Mouse (Mus musculus) intestine, embryonic 15.5 days (tissue): ENCODE measurements around the gene C4bp. TPM values are rescaled to one million over a fixed set of nuclear protein-coding genes. Genes with fewer than 3 reads are reported as not detected.
A peak's percentile ranks its signal among the peaks of the same experiment; 100 is the strongest.
"Not testable (repeated sequence)": the region's sequence is repeated elsewhere in the genome, so short reads cannot be mapped to it uniquely, and the experiment has no call there.

Experiments used
- ATAC-seq: fragments of 200-750 bp; cut with Nextera tagmentation; 2 replicates; pipeline ENCODE4 v1.8.0; 2017; ENCODE audit warnings: moderate TSS enrichment, moderate library complexity
- H3K27ac ChIP-seq: fragments of 300-500 bp; sonication (generic); 2 replicates; pipeline ENCODE4 v1.5.1; 2015; ENCODE audit warnings: mild to moderate bottlenecking, inconsistent platforms
- H3K27me3 ChIP-seq: fragments of 300-500 bp; sonication (generic); replicated peaks from 2 replicates; pipeline ENCODE4 v1.6.1; 2015; ENCODE audit warnings: inconsistent platforms
- H3K36me3 ChIP-seq: fragments of 300-500 bp; sonication (generic); 2 replicates; pipeline ENCODE4 v1.6.1; 2015; ENCODE audit warnings: inconsistent platforms
- H3K4me1 ChIP-seq: fragments of 300-500 bp; sonication (generic); replicated peaks from 2 replicates; pipeline ENCODE4 v1.6.1; 2015; ENCODE audit warnings: inconsistent platforms
- H3K4me2 ChIP-seq: fragments of 300-500 bp; sonication (generic); replicated peaks from 2 replicates; pipeline ENCODE4 v1.6.1; 2015; ENCODE audit warnings: mild to moderate bottlenecking, inconsistent platforms
- H3K4me3 ChIP-seq: fragments of 300-500 bp; sonication (generic); replicated peaks from 2 replicates; pipeline ENCODE4 v1.5.1; 2015; ENCODE audit warnings: inconsistent platforms
- H3K9ac ChIP-seq: fragments of 300-500 bp; sonication (generic); 2 replicates; pipeline ENCODE4 v1.6.1; 2015; ENCODE audit warnings: inconsistent platforms
- H3K9me3 ChIP-seq: fragments of 300-500 bp; sonication (generic); 2 replicates; pipeline ENCODE4 v1.6.1; 2016; ENCODE audit warnings: inconsistent platforms
- WGBS: fragments of 180-500 bp; shearing (Covaris S2); methylation state at CpG from one replicate; pipeline ENCODE4 v1.1.7; 2015; 5-methylcytosine and 5-hydroxymethylcytosine counted together
- polyA plus RNA-seq: library from polyadenylated mRNA; unstranded; fragments of >200 nt; fragmentation: Nextera tagmentation; extraction: Ambion mirVana; gene quantifications from 2 replicates; pipeline ENCODE4 v1.2.1, GENCODE M21; 2015

Gene C4bp
- 2.4 and 2.6 TPM in 2 replicates for polyA plus RNA-seq

DNA sequence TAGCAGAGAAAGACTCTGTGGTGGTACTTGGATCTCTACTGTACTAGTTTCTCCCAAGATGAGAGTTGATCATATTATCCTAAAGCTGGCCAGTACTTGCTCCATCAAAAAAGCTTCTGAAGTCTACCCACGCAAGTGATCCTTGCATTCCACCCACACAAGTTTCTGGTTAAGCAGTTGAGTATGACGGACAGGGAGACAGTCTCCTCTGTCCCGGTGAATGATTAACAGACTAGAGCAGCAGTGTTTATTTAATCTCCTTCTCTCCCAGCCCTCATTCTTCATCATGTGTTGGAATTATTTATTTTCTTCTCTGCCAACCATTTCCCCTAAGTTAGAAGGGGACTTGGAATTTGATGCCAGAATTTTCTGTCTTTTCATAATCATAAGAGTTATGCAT, at the start of gene C4bp:
Gene C4bp, minus strand, starts transcription at position 179 of the 400 bp plus-strand sequence.
- peak; percentile 87 for ATAC-seq
- Histone ChIP-seq H3K27ac (no peak within 1 kb of the TSS), H3K9ac (no peak within 1 kb of the TSS), H3K4me1 (0 out of 2 replicates have a peak, but pooled peaks cover 2% of the 10 kb centered on the region), H3K4me3 (no peak within 1 kb of the TSS), H3K27me3 (no peaks in the 10 kb centered on the region), H3K9me3 (no peaks in the 10 kb centered on the region), H3K4me2 (no peak within 1 kb of the TSS; the same call in 1 of the 2 replicates), H3K36me3 (no peaks in the 10 kb centered on the region)
- 44% methylated on average over 3 of the region's 3 CpGs for WGBS

DNA sequence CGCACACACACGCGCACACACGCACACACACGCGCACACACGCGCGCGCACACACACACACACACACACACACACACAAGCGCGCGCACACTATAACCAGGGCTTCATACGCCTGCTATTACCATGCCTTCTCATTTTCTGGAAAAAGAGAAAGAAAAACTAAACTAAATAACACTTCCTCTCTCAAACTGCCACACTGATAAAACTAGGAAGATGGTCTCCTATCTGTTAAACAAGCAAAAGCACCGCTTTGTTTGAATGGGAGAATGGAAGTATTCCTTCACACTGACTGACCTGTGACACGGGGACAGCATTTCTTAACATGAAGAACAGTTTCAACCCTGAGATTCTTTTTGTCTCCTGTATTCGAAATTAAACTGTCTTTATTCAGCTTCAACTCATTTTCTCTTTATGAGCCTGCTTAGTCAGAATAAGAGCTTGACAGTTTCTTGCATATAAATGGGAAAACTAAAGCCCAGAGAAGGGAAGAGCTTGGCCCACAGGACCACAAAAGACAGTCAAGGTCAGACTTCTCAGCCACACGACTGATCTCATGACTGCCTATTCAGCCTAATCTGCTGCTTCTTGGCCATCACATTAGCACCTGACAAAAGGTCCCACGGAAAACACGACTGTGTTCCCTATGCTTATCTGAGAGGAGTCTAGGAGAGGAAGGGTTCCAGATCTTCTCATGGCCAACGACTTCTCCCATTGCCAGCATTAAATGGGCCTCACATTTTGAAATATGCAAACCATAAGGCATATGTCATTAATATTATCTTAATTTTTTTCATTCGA, 49.0 kb upstream of the C4bp start:
- Histone ChIP-seq H3K27me3 (no peaks in the 10 kb centered on the region), H3K9me3 (no peaks in the 10 kb centered on the region), H3K27ac (no peak overlapping the region), H3K4me2 (no peak overlapping the region), H3K36me3 (no peaks in the 10 kb centered on the region; the same call in 1 of the 2 replicates), H3K4me3 (no peak overlapping the region), H3K4me1 (no peaks in the 10 kb centered on the region), H3K9ac (no peak overlapping the region)
- WGBS, result 90% methylated on average over 22 of the region's 22 CpGs
- no peak for ATAC-seq

DNA sequence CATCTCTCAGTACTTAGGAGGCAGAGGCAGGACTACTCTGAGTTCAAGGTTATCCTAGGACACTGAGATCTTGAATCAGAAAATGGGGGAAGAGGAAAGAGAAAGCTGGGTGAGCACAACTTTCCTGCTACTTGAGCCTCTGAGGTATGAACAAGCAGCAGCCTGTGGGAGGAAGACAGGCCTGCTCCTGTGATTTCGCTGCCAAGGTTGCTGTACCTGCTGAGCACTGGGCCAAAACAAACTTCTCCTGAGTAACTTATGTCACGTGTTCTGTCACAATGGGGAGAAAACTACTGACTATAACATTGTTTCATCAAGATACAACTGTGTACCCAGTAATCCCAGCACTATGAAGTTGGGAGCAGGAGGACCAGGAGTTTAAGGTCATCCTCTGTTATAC, 42.2 kb upstream of the C4bp start:
- Histone ChIP-seq H3K27ac (no peak overlapping the region), H3K27me3 (no peaks in the 10 kb centered on the region), H3K9ac (no peak overlapping the region), H3K4me3 (no peak overlapping the region), H3K4me2 (no peak overlapping the region), H3K4me1 (no peaks in the 10 kb centered on the region), H3K36me3 (peaks cover 12% of the 10 kb centered on the region; the same call in 1 of the 2 replicates), H3K9me3 (no peaks in the 10 kb centered on the region)
- WGBS, result 92% methylated on average over 2 of the region's 2 CpGs
- no peak for ATAC-seq

DNA sequence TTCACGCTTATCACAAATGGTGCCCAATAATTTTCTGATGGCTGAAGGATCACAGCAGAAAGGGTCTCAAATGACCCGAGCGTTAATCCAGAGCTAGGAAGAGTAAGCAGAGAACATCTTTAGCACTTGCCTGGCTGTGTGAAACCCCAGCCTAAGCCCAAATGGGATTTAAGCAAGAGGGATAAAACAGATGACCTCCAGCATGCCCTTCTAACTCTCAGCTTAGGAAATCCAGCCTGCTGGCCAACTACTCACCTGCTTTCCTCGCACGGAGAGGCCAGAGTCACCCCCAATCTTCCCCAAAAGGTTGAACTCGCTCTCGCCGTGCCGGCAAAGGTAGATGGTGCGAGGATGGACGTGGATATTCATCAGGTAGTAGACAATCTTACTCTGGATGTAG, 40.5 kb upstream of the C4bp start:
- H3K27ac ChIP-seq, result no peak overlapping the region
- no peaks in the 10 kb centered on the region for H3K27me3 ChIP-seq
- 93% methylated on average over 11 of the region's 11 CpGs for WGBS
- H3K9ac ChIP-seq, result no peak overlapping the region
- peaks cover 12% of the 10 kb centered on the region; the same call in 1 of the 2 replicates for H3K36me3 ChIP-seq
- no peaks in the 10 kb centered on the region for H3K9me3 ChIP-seq
- H3K4me1 ChIP-seq, result no peaks in the 10 kb centered on the region
- no peak overlapping the region for H3K4me3 ChIP-seq
- ATAC-seq, result no peak
- no peak overlapping the region for H3K4me2 ChIP-seq

DNA sequence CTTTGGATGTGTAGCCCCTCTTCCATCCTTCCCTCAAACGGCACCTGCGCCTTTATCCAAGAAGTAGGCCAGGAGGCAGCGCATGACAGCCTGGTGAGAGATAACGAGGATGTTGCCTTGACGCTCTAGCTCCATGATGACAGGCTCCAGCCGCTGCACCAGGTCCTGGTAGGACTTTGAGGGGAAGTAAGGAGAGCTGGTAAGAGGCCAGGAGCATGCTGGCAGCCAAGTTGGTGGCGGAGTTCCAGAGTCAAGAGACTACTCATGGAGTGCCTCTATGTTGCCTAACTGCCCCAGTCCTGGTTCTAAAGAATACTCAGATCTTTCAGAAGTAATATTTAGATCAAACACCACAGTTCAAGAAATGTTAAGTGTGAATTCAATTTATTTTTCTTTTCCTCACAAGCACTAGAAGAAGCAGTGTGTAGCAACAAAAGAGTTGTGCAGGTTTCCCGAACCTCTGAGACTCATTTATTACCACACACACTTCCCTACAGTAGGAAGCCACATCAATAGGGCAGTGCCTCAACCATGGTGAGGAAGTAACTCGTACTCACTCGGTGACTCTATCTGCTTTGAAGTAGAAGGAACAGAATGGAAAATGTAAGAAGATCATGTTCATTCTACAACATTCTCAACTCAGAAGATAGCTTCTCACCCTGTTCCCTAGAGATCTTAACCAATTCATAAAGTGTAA, 38.7 kb upstream of the C4bp start:
- WGBS, result 92% methylated on average over 10 of the region's 10 CpGs
- 0 out of 2 replicates have a peak, but pooled peaks cover 12% of the 10 kb centered on the region for H3K36me3 ChIP-seq
- no peaks in the 10 kb centered on the region for H3K4me1 ChIP-seq
- no peak overlapping the region for H3K9ac ChIP-seq
- H3K27ac ChIP-seq, result no peak overlapping the region
- no peak overlapping the region for H3K4me2 ChIP-seq
- H3K9me3 ChIP-seq, result no peaks in the 10 kb centered on the region
- no peak for ATAC-seq
- no peaks in the 10 kb centered on the region for H3K27me3 ChIP-seq
- no peak overlapping the region for H3K4me3 ChIP-seq

DNA sequence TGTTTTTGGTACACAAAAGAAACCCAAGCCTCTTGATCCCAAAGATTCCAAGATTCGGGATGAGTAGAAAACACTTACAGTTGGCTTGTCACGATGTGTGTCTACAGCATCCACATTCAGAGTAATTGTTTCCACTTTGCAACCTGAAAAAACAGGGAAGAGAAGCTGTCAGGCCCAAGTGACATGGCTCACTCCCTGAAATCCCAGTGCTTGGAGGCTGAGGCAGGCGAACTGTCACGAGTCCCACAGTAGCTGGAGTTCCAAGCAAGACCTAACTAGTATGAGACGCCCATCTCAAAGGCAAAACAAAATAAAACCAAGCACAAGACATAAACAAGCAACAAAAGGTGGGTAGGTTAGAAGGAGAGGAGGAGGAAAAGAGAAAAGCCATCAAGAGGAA, 37.2 kb upstream of the C4bp start:
- 92% methylated on average over 5 of the region's 5 CpGs for WGBS

DNA sequence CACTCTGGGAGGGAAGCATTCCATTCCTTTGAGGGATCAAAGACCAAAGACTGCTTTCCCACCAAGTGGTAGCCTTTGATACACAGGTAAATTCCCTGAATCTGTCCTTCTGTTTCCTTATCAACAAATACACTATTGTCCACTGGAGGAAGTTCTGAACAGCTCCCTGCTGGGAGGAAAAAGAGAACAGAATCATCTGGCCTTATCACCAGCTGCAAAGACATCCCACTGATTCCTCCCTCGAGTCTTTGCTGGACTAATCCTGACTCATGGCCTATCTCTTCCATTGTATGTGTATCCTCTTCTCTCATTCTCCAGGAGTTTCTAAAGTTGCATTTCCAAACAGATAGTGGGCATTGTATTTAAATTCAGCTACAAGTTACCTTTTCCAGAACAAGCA, 22.5 kb upstream of the C4bp start:
- H3K9me3 ChIP-seq, result no peaks in the 10 kb centered on the region
- peaks cover 4% of the 10 kb centered on the region; the same call in 1 of the 2 replicates for H3K4me1 ChIP-seq
- no peaks in the 10 kb centered on the region for H3K36me3 ChIP-seq
- no peak for ATAC-seq
- no peak overlapping the region for H3K4me3 ChIP-seq
- H3K27me3 ChIP-seq, result no peaks in the 10 kb centered on the region
- no peak overlapping the region for H3K27ac ChIP-seq
- 42% methylated on average over 1 of the region's 1 CpGs for WGBS
- H3K9ac ChIP-seq, result no peak overlapping the region
- no peak overlapping the region for H3K4me2 ChIP-seq

More for the DNA sequence above, 37.2 kb upstream of the C4bp start:
- H3K4me1 ChIP-seq, result no peaks in the 10 kb centered on the region
- H3K27me3 ChIP-seq, result no peaks in the 10 kb centered on the region
- H3K27ac ChIP-seq, result no peak overlapping the region
- no peak overlapping the region for H3K9ac ChIP-seq
- no peak for ATAC-seq
- no peaks in the 10 kb centered on the region for H3K9me3 ChIP-seq
- H3K4me3 ChIP-seq, result no peak overlapping the region
- no peak overlapping the region for H3K4me2 ChIP-seq
- H3K36me3 ChIP-seq, result 0 out of 2 replicates have a peak, but pooled peaks cover 12% of the 10 kb centered on the region

DNA sequence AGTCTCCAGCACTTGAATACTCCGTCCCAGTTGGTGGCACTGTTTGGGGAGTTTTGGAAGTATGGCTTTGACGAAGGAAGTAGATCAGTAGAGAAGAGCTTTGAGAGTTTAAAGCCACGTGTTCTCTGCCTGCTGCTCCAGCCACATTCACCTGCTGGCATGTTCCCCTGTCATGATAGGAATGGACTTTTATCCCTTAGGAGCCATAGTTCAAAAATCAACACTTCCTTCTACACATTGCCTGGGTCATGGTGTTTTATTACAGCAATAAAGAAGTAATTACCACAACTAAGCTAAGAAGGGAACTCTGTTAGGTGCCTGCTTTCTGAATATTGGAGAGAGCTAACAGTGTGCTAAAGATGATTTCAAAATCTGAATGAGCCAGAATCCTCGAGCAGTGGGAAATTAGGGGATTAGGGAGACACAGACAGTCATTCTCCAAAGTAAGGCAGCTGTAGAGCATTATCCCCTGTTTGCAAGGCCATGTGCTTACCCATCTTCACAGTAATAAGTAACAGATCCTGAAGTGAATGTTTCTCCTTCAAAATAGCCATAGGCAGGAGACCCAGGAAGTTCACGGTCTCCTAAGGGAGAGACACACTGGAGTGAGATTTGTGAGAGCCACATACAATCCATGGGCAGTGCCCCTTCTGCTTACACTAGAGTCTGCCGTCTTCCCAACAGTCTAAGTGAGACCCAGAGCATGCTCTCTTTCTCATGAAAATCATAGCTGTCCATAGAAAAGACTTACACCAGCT, 20.4 kb upstream of the C4bp start:
- peaks cover 4% of the 10 kb centered on the region; the same call in 1 of the 2 replicates for H3K4me1 ChIP-seq
- H3K27me3 ChIP-seq, result no peaks in the 10 kb centered on the region
- H3K4me2 ChIP-seq, result no peak overlapping the region
- ATAC-seq, result peak; percentile 88
- H3K9ac ChIP-seq, result no peak overlapping the region
- H3K4me3 ChIP-seq, result no peak overlapping the region
- no peaks in the 10 kb centered on the region for H3K36me3 ChIP-seq
- H3K27ac ChIP-seq, result peak overlapping the region; percentile 73
- 47% methylated on average over 6 of the region's 6 CpGs for WGBS
- no peaks in the 10 kb centered on the region for H3K9me3 ChIP-seq

DNA sequence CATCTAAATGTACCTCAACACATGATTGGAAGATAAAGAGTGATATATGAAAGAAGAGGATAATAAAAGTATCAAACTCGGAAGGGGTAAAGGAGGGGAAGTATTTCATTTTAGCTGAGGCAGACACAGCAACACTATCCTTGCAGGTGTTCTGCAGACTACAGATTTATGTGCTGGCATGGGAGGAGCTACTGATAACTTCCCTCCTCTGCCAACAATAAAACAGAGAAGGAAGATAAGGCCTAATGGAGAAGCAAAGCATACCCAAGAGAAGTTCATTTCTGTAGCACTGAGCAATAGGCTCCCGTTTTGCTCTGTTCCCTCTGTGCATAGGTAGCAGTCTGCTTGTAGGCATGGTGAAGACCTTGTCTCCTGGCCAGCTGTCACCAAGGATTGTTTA, 19.6 kb upstream of the C4bp start:
- ATAC-seq, result peak; percentile 79
- no peaks in the 10 kb centered on the region for H3K36me3 ChIP-seq
- no peaks in the 10 kb centered on the region for H3K9me3 ChIP-seq
- 47% methylated on average over 2 of the region's 2 CpGs for WGBS
- H3K27me3 ChIP-seq, result no peaks in the 10 kb centered on the region
- H3K27ac ChIP-seq, result peak overlapping the region; percentile 78
- no peak overlapping the region for H3K4me2 ChIP-seq
- no peak overlapping the region for H3K9ac ChIP-seq
- peaks cover 4% of the 10 kb centered on the region; the same call in 1 of the 2 replicates for H3K4me1 ChIP-seq
- no peak overlapping the region for H3K4me3 ChIP-seq

DNA sequence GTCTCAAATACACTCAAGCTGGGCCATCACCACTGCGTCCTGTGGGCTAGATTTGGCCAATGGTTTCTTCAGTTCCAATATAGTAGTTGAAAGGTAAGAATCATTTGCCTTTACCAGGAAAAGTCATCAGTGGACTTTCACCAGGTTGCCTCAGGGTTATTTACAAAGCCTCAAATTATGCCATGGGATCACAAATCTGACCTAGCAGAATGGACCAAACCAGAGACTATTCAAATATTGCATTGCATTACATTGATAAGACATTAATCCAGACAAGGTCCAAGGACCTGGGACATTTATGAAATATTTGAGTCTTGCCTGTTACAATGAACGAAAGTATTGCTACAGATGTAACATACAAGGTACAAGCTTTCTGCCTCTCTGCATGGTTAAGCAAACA, 17.1 kb upstream of the C4bp start:
- Histone ChIP-seq H3K36me3 (no peaks in the 10 kb centered on the region), H3K4me1 (peaks cover 4% of the 10 kb centered on the region; the same call in 1 of the 2 replicates), H3K27ac (no peak overlapping the region), H3K4me3 (no peak overlapping the region), H3K4me2 (no peak overlapping the region), H3K27me3 (no peaks in the 10 kb centered on the region), H3K9me3 (no peaks in the 10 kb centered on the region), H3K9ac (no peak overlapping the region)
- WGBS, result 81% methylated on average over 2 of the region's 2 CpGs
- ATAC-seq, result no peak

DNA sequence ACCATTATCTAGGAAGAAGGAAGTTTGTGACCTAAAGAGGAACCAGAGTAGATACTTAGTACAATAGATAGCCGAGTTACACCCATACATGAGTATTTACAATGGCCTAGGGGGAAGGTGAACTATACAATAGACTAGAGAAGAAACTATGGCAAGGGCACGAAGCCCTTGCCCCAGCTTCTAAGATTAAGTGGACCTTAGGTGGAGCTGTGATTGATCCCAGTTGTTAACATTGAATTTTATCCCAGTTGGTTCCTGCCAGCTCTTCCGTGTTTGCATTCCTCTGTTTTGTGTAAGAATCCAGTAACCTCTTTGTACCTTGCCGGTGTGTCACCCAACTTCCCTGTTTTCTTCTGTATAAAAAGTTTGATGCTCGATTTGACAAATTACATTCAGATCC, 2.1 kb upstream of the C4bp start:
- H3K27me3 ChIP-seq, H3K27ac ChIP-seq, H3K4me1 ChIP-seq, H3K36me3 ChIP-seq, H3K9ac ChIP-seq, H3K4me2 ChIP-seq, ATAC-seq, H3K4me3 ChIP-seq, H3K9me3 ChIP-seq: not testable (repeated sequence)
- WGBS, result 83% methylated on average over 5 of the region's 5 CpGs

DNA sequence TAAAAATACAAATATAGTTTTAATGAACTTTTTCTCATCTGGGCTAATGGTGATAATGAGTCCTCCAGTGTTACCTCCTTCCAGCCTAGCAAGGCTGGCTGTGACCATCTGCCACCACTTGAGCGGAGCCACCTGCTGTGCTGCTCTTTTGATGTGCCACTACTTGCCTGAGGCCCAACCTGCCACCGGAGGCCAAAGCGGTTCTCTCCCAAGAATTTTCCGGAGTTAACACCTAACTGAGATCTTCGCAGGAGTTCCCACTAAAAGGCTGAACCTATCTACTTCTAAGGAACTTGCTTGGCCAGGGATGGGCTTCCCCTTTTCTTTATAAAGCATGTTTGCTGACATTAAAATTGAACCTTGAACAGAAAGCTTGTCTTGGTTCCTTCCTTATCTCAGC, 1.8 kb downstream of the C4bp start:
- not testable (repeated sequence) for ATAC-seq, H3K4me2 ChIP-seq, H3K36me3 ChIP-seq, H3K4me1 ChIP-seq, H3K27ac ChIP-seq, H3K9me3 ChIP-seq, H3K9ac ChIP-seq, H3K27me3 ChIP-seq, H3K4me3 ChIP-seq
- 31% methylated on average over 5 of the region's 5 CpGs for WGBS
